Comparison of ENCODE assay signal across 15 mouse cellular contexts in genomic region chr2:163947976-163948375, GRCm38 (mm10).
A peak's percentile ranks its signal among the peaks of the same experiment; 100 is the strongest.
DNase-seq lines count a peak whose midpoint lies in the region.
"Had no signal": no experiment of that assay in that cellular context is flagged by ENCODE, and none has a peak within 500 bp of the region (broad histone marks: within the 10 kb centered on the region; RNA-seq: fewer than 3 reads in every experiment).

No protein-coding gene starts in this region.

- peak; percentile 5 for DNase-seq in kidney, adult 9 months
- no peak for DNase-seq in kidney, postnatal 14 days
- DNase-seq in cerebellum, adult 11 months: peak; percentile 66
- peak; percentile 87 for DNase-seq in cerebellum, adult 9-11 months
- no peak for DNase-seq in urinary bladder, adult 18-20 months (ENCODE audit: low spot score in 2 of 2)
- no peak for DNase-seq in thymus, postnatal 25 days
- no peak for DNase-seq in T-cell, adult 2 months (ENCODE audit: low spot score)
- DNase-seq: adrenal gland, postnatal 25 days; gastrocnemius, postnatal 14 days; heart, adult 18-20 months; kidney, adult 11 months; layer of hippocampus, adult 9-11 months; left cerebral cortex, postnatal 4 days; lung, embryonic 14.5 days; thymus, postnatal 36 days had no signal

Comparison
In these comparisons a context has a peak if more than half of its experiments do, and no peak if none do; other contexts are left out.
1. DNase-seq: peak in kidney, adult 9 months (single experiment), cerebellum, adult 11 months (single experiment) and cerebellum, adult 9-11 months (single experiment); none in kidney, postnatal 14 days (single experiment), urinary bladder, adult 18-20 months (0 of 2), thymus, postnatal 25 days (single experiment) and T-cell, adult 2 months (single experiment).